In genomic region chr5:76589311-76589710, GRCm38 (mm10) we compare ENCODE assay signal across 8 mouse cellular contexts. TPM values are rescaled to one million over a fixed set of nuclear protein-coding genes. Genes with fewer than 3 reads are reported as not detected.
A peak's percentile ranks its signal among the peaks of the same experiment; 100 is the strongest.
DNase-seq lines count a peak whose midpoint lies in the region; ATAC-seq and TF ChIP-seq lines count a peak whose summit lies in the region.

No protein-coding gene starts in this region.

- no peak for TF ChIP-seq EP300 in lung, postnatal 0 days (IDR thresholded peaks at IDR 0.05)

- H3K9ac ChIP-seq in lung, postnatal 0 days (replicated peaks; ENCODE audit: low read depth) = peak overlapping the region; percentile 67; the same call in 1 of the 2 replicates
- H3K9ac ChIP-seq in forebrain, embryonic 12.5 days = peak overlapping the region; percentile 80
- peak overlapping the region; percentile 93 for H3K9ac ChIP-seq in limb, embryonic 11.5 days (ENCODE audit: low read length)

- H3K36me3 ChIP-seq in lung, postnatal 0 days (ENCODE audit: insufficient read depth, low read length) = no peaks in the 10 kb centered on the region
- H3K36me3 ChIP-seq in forebrain, embryonic 12.5 days (replicated peaks) = peaks cover 18% of the 10 kb centered on the region
- 0 out of 2 replicates have a peak, but pooled peaks cover 3% of the 10 kb centered on the region for H3K36me3 ChIP-seq in limb, embryonic 11.5 days (ENCODE audit: control insufficient read depth, insufficient read depth, low read length)

- 10% methylated on average over 7 of the region's 7 CpGs for WGBS in lung, postnatal 0 days
- 8% methylated on average over 7 of the region's 7 CpGs for WGBS in forebrain, embryonic 12.5 days
- 10% methylated on average over 7 of the region's 7 CpGs for WGBS in limb, embryonic 11.5 days

- no peak for DNase-seq in lung, postnatal 0 days (ENCODE audit: low spot score)
- no peak for DNase-seq in lung, postnatal 25 days (ENCODE audit: low spot score)
- DNase-seq in limb, embryonic 11.5 days (ENCODE audit: low spot score) = peak; percentile 27
- DNase-seq in frontal cortex, postnatal 10 days (ENCODE audit: low spot score in 2 of 2) = no peak
- no peak for DNase-seq in natural killer cell, adult 2 months (ENCODE audit: low spot score in 2 of 2)

- no peak for TF ChIP-seq CTCF in lung, postnatal 0 days (IDR thresholded peaks at IDR 0.05)

- H3K27ac ChIP-seq in lung, postnatal 0 days (ENCODE audit: low read length) = peak overlapping the region; percentile 75
- peak overlapping the region; percentile 86; the same call in 1 of the 2 replicates for H3K27ac ChIP-seq in forebrain, embryonic 12.5 days
- no peak overlapping the region for H3K27ac ChIP-seq in limb, embryonic 11.5 days (replicated peaks; ENCODE audit: low read depth, low read length)

- H3K9me3 ChIP-seq in lung, postnatal 0 days (ENCODE audit: low read length) = no peaks in the 10 kb centered on the region
- no peaks in the 10 kb centered on the region for H3K9me3 ChIP-seq in forebrain, embryonic 12.5 days
- H3K9me3 ChIP-seq in limb, embryonic 11.5 days (ENCODE audit: control insufficient read depth, low read length) = no peaks in the 10 kb centered on the region

- no peak for ATAC-seq in lung, postnatal 0 days
- peak; percentile 13; the same call in 1 of the 2 replicates for ATAC-seq in forebrain, embryonic 12.5 days (ENCODE audit: low FRiP score)
- no peak for ATAC-seq in limb, embryonic 11.5 days (ENCODE audit: insufficient number of reproducible peaks, low FRiP score, low TSS enrichment, low read depth)
- ATAC-seq in neutrophil, adult 5-6 weeks (ENCODE audit: extremely low read depth, insufficient number of reproducible peaks, low FRiP score, poor library complexity, severe bottlenecking) = peak; percentile 3; the same call in 1 of the 2 replicates
- no peak for ATAC-seq in monocyte, adult 5-6 weeks (replicated peaks; ENCODE audit: insufficient number of reproducible peaks, low FRiP score, low TSS enrichment, poor library complexity, severe bottlenecking)

- peaks cover 2% of the 10 kb centered on the region; the same call in 1 of the 2 replicates for H3K4me1 ChIP-seq in lung, postnatal 0 days (ENCODE audit: insufficient read depth, low read depth, low read length)
- H3K4me1 ChIP-seq in forebrain, embryonic 12.5 days = peaks cover 13% of the 10 kb centered on the region
- no peaks in the 10 kb centered on the region for H3K4me1 ChIP-seq in limb, embryonic 11.5 days (ENCODE audit: control insufficient read depth, insufficient read depth, low read length)

- peak overlapping the region; percentile 77 for H3K4me2 ChIP-seq in lung, postnatal 0 days (replicated peaks; ENCODE audit: low read depth, low read length)
- peak overlapping the region; percentile 67 for H3K4me2 ChIP-seq in forebrain, embryonic 12.5 days
- peak overlapping the region; percentile 60 for H3K4me2 ChIP-seq in limb, embryonic 11.5 days (ENCODE audit: low read depth, severe bottlenecking)

- H3K4me3 ChIP-seq in lung, postnatal 0 days (ENCODE audit: low read depth, low read length) = peak overlapping the region; percentile 89
- peak overlapping the region; percentile 90 for H3K4me3 ChIP-seq in forebrain, embryonic 12.5 days (replicated peaks)
- H3K4me3 ChIP-seq in limb, embryonic 11.5 days (ENCODE audit: low read depth, low read length) = peak overlapping the region; percentile 84

- no peaks in the 10 kb centered on the region for H3K27me3 ChIP-seq in lung, postnatal 0 days (replicated peaks; ENCODE audit: insufficient read depth, low read length)
- H3K27me3 ChIP-seq in forebrain, embryonic 12.5 days = no peaks in the 10 kb centered on the region
- H3K27me3 ChIP-seq in limb, embryonic 11.5 days (ENCODE audit: control insufficient read depth, insufficient read depth, low read length) = no peaks in the 10 kb centered on the region

RNA-seq across cellular contexts. Expression of gene Cep135, which starts 0.8 kb away (rescaled TPM):
- 3.8 and 4.1 TPM in 2 replicates for polyA plus RNA-seq in lung, postnatal 0 days (2015; fragmentation: Nextera tagmentation; extraction: Ambion mirVana)
- 10.9 and 11.3 TPM in 2 replicates for polyA plus RNA-seq in forebrain, embryonic 12.5 days (2016; fragmentation: Nextera tagmentation; extraction: Ambion mirVana)
- 12.7 and 13.0 TPM in 2 replicates for polyA plus RNA-seq in limb, embryonic 11.5 days (2014; fragmentation: Nextera tagmentation; extraction: Ambion mirVana)
- total RNA-seq in neutrophil, adult 5-6 weeks (2017) = 29.7 and 34.7 TPM in 2 replicates
- total RNA-seq in monocyte, adult 5-6 weeks (2017) = 22.8 to 29.1 TPM (median 26.8 TPM) in 3 replicates

Comparison
In these comparisons a context has a peak if more than half of its experiments do, and no peak if none do; other contexts are left out.
1. ATAC-seq: peak in forebrain, embryonic 12.5 days (single experiment) and neutrophil, adult 5-6 weeks (single experiment); none in lung, postnatal 0 days (single experiment), limb, embryonic 11.5 days (single experiment) and monocyte, adult 5-6 weeks (single experiment).
2. Peak in every context shown above with its lines, with median percentiles within 50 percentile points of each other: H3K4me2 ChIP-seq, H3K4me3 ChIP-seq and H3K9ac ChIP-seq.